Mouse (Mus musculus) forebrain, postnatal 0 days (tissue): ENCODE measurements around the gene Chchd1. TPM values are rescaled to one million over a fixed set of nuclear protein-coding genes. Genes with fewer than 3 reads are reported as not detected.

ENCODE experiments used
- ATAC-seq: fragments of 200-750 bp; cut with Nextera tagmentation; 2 replicates; pipeline ENCODE4 v1.8.0; 2017; ENCODE audit warnings: mild to moderate bottlenecking, moderate library complexity
- DNase-seq: peaks from one replicate; pipeline ENCODE4 v3.0.0-alpha.2; 2015
- H3K27ac ChIP-seq: fragments of 300-500 bp; sonication (generic); 2 replicates; pipeline ENCODE4 v1.5.1; 2014; ENCODE audit warnings: low read depth, mild to moderate bottlenecking, antibody characterized with exemption, low read length, moderate library complexity, mixed read lengths
- H3K27me3 ChIP-seq: fragments of 300-500 bp; sonication (generic); 2 replicates; pipeline ENCODE4 v1.6.1; 2014; ENCODE audit warnings: mild to moderate bottlenecking, low read length, mixed read lengths; ENCODE audit not compliant: insufficient read depth
- H3K36me3 ChIP-seq: fragments of 300-500 bp; sonication (generic); 2 replicates; pipeline ENCODE4 v1.6.1; 2014; ENCODE audit warnings: mild to moderate bottlenecking, moderate library complexity; ENCODE audit not compliant: insufficient read depth
- H3K4me1 ChIP-seq: fragments of 300-500 bp; sonication (generic); 2 replicates; pipeline ENCODE4 v1.6.1; 2014; ENCODE audit warnings: antibody characterized with exemption; ENCODE audit not compliant: insufficient read depth
- H3K4me2 ChIP-seq: fragments of 300-500 bp; sonication (generic); 2 replicates; pipeline ENCODE4 v1.6.1; 2014; ENCODE audit warnings: low read depth, mild to moderate bottlenecking, moderate library complexity
- H3K4me3 ChIP-seq: fragments of 300-500 bp; sonication (generic); 2 replicates; pipeline ENCODE4 v1.5.1; 2014; ENCODE audit warnings: low read depth, low read length, mixed read lengths
- H3K9ac ChIP-seq: fragments of 300-500 bp; sonication (generic); 2 replicates; pipeline ENCODE4 v1.6.1; 2014; ENCODE audit warnings: mild to moderate bottlenecking
- H3K9me3 ChIP-seq: fragments of 300-500 bp; sonication (generic); 2 replicates; pipeline ENCODE4 v1.6.1; 2016; ENCODE audit warnings: low read length
- CTCF ChIP-seq: sonication (generic); IDR thresholded peaks from 2 replicates; pipeline ENCODE4 v1.5.1; 2016; ENCODE audit warnings: antibody characterized with exemption, control low read depth, low read depth
- WGBS: fragments of 180-500 bp; shearing (Covaris S2); extraction: QIAGEN DNeasy Blood & Tissue Kit; methylation state at CpG from one replicate; pipeline ENCODE4 v1.1.7; 2014; 5-methylcytosine and 5-hydroxymethylcytosine counted together
- polyA plus RNA-seq: library from polyadenylated mRNA; unstranded; fragments of >200 nt; fragmentation: Nextera tagmentation; extraction: Ambion mirVana; gene quantifications from 2 replicates; pipeline ENCODE4 v1.2.1, GENCODE M21; 2015
- total RNA-seq: library from RNA; depleted of rRNA; stranded (reverse); fragments of >200 nt; gene quantifications from 2 replicates; pipeline ENCODE4 v1.2.3, GENCODE M21; 2014

Gene Chchd1
- total and polyA plus RNA-seq, 2 experiments from 2014 or later = 222 to 257 TPM

- no peak for ATAC-seq
- Histone ChIP-seq H3K27me3 (no peaks in the 10 kb centered on the region; the same call in 1 of the 2 replicates), H3K27ac (no peak within 1 kb of the TSS), H3K9ac (no peak within 1 kb of the TSS; the same call in 1 of the 2 replicates), H3K9me3 (no peaks in the 10 kb centered on the region), H3K4me1 (no peaks in the 10 kb centered on the region), H3K4me2 (no peak within 1 kb of the TSS), H3K36me3 (no peaks in the 10 kb centered on the region), H3K4me3 (no peak within 1 kb of the TSS)
- no peak for DNase-seq
- TF ChIP-seq CTCF = no peak
- WGBS = 82% methylated on average over 8 of the region's 8 CpGs
These were observed 34.5 kb upstream of the Chchd1 start, which contains the start of gene Synpo2l for GRCm38 (mm10) chr14:20668154-20668810. Gene Synpo2l (minus strand): TSS chr14:20668354.

DNA sequence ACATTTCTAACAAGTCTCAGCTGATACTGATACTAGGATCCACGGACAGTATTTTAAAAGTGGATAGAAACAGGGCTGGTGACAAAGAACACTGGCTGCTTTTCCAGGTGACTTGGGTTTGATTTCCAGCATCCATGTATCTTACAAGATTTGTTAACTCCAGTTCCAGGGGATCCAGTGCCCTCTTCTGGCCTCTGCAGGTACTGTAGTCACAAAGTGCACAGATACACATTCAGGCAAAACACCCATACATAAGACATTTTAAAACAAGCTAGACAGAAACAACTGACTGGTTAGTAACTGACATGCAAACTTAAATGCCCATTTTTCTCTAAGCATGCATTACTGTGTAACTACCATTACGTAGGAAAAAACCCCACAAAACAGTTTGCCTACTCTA is 29.8 kb upstream of the Chchd1 start:
- Histone ChIP-seq H3K9me3 (no peaks in the 10 kb centered on the region), H3K9ac (no peak overlapping the region), H3K4me3 (no peak overlapping the region), H3K4me1 (peaks cover 5% of the 10 kb centered on the region; the same call in 1 of the 2 replicates), H3K36me3 (peaks cover 12% of the 10 kb centered on the region; the same call in 1 of the 2 replicates), H3K27me3 (no peaks in the 10 kb centered on the region), H3K27ac (no peak overlapping the region), H3K4me2 (no peak overlapping the region)
- TF ChIP-seq CTCF = peak; percentile 62
- WGBS = 91% methylated on average over 2 of the region's 2 CpGs
- ATAC-seq (no peak), DNase-seq (peak; percentile 58)

DNA sequence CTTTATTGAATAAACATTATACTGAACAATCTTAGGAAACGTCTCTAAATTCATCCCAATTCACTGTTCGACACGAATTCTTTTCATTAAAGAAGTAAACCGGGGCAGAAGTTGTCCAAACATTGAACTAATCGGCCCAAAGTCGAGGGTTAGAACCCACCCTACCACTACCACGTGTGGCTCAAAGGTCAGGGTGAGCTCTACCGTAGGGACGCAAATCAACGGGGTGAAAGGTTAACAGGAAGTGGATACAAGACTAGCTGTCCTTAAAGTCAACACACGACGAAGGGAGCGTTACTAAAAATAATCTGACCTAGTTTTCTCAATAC is 29.1 kb upstream of the Chchd1 start:
- H3K9ac ChIP-seq = peak overlapping the region; percentile 33; the same call in 1 of the 2 replicates
- peaks cover 5% of the 10 kb centered on the region; the same call in 1 of the 2 replicates for H3K4me1 ChIP-seq
- DNase-seq (no peak), ATAC-seq (peak; percentile 56)
- no peaks in the 10 kb centered on the region for H3K9me3 ChIP-seq
- peak overlapping the region; percentile 37 for H3K27ac ChIP-seq
- H3K4me3 ChIP-seq = peak overlapping the region; percentile 94
- peaks cover 17% of the 10 kb centered on the region; the same call in 1 of the 2 replicates for H3K36me3 ChIP-seq
- no peaks in the 10 kb centered on the region for H3K27me3 ChIP-seq
- no peak for TF ChIP-seq CTCF
- 13% methylated on average over 13 of the region's 13 CpGs for WGBS
- peak overlapping the region; percentile 76 for H3K4me2 ChIP-seq

DNA sequence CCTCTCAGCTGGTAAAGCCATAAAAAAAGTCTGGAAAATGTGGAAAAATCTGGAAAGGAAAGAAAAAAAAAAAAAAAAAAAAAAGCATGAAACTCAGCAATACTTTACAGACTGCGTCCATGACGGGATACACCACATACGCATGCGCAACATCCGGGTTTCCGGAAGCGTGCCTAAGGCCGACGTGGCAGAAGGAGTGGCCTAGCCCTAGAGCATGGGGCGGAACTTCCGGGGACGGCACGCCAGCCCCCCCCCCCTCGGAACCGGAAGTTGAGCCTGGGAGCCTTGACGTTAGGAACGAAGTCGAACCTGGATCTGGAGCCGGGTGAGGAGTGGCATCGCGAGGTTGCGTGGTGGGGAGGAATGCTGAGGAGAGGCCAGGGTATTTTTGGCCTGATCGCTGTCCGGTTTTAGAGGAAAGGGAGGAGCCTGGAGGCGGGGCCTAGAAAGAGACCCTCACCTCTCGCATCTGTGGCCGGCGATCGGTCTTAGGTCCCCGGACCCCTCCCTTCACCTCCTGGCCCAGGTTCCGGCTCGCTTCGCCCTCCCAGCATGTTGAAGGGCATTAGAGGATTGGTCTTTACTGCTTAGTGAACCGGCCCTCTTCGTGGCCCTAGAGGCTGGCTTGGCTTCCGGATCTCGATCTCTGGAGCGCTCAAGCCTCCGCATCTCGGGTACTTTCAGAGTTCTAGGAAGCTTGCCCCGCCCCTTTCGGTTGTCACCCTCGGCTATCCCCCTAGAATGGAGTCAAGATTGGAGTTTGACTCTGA is 28.6 kb upstream of the Chchd1 start, which contains the start of gene Sec24c:
Sec24c (plus strand) TSS at position 245 of the 770 bp plus-strand sequence.
- H3K27me3 ChIP-seq = no peaks in the 10 kb centered on the region
- peak within 1 kb of the TSS; percentile 93 for H3K9ac ChIP-seq
- H3K27ac ChIP-seq = peak within 1 kb of the TSS; percentile 87
- peaks cover 19% of the 10 kb centered on the region; the same call in 1 of the 2 replicates for H3K36me3 ChIP-seq
- no peaks in the 10 kb centered on the region for H3K9me3 ChIP-seq
- DNase-seq (peak; percentile 100), ATAC-seq (peak; percentile 99)
- 2% methylated on average over 42 of the region's 43 CpGs for WGBS
- H3K4me3 ChIP-seq = peak within 1 kb of the TSS; percentile 94
- no peak for TF ChIP-seq CTCF
- H3K4me2 ChIP-seq = peak within 1 kb of the TSS; percentile 76
- peaks cover 5% of the 10 kb centered on the region; the same call in 1 of the 2 replicates for H3K4me1 ChIP-seq

DNA sequence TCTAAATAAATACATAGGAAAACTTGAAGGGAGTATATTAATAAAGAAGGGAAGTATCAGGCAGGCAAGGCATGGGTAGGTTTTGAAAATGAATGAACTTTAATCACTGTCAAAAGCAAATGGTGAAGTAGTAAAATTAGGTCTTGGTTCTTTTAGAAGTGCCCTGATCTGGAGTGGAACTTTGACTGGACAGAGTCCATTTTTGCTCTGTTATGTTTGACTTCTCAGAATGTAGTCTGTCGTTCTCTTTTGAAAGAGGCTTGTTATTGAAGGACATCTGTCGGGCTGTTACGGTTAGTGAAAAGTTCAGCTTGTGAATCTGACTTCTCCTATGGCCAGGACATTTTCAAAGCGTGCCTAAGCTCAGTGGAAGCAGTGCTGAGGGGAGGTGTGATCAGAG is 24.9 kb upstream of the Chchd1 start:
- ATAC-seq (no peak), DNase-seq (no peak)
- no peaks in the 10 kb centered on the region for H3K9me3 ChIP-seq
- peaks cover 5% of the 10 kb centered on the region; the same call in 1 of the 2 replicates for H3K4me1 ChIP-seq
- H3K27me3 ChIP-seq = no peaks in the 10 kb centered on the region
- H3K36me3 ChIP-seq = peaks cover 52% of the 10 kb centered on the region
- H3K9ac ChIP-seq = no peak overlapping the region
- TF ChIP-seq CTCF = no peak
- H3K4me3 ChIP-seq = no peak overlapping the region
- WGBS = 92% methylated on average over 4 of the region's 4 CpGs
- H3K4me2 ChIP-seq = no peak overlapping the region
- no peak overlapping the region for H3K27ac ChIP-seq

DNA sequence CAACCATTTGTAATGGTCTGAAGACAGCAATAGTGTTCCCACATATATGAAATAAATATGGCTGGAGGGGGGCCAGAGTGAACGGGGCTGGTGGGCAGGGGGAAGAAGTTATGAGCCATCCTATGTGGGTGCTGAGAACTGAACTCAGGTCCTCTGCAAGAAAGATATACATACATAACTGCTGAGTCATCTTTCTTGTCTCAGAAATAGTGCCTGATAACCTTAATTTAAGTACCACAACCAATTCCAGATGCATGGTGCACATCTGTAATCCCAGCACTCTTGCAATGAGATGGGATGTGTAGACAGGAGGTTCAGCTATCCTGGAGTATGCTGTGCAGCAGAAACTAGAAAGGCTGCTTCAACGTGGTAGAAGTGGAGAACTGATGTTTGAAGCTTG is 21.1 kb upstream of the Chchd1 start:
- no peak overlapping the region for H3K9ac ChIP-seq
- H3K27ac ChIP-seq = no peak overlapping the region
- WGBS = 90% methylated on average over 2 of the region's 2 CpGs
- H3K9me3 ChIP-seq = no peaks in the 10 kb centered on the region
- no peak overlapping the region for H3K4me3 ChIP-seq
- DNase-seq = no peak
- H3K27me3 ChIP-seq = no peaks in the 10 kb centered on the region
- no peak for ATAC-seq
- no peak overlapping the region for H3K4me2 ChIP-seq
- peaks cover 84% of the 10 kb centered on the region for H3K36me3 ChIP-seq
- no peaks in the 10 kb centered on the region for H3K4me1 ChIP-seq
- no peak for TF ChIP-seq CTCF

GRCm38 (mm10) chr14:20682498-20682897 is 20.3 kb upstream of the Chchd1 start:
- H3K4me1 ChIP-seq = no peaks in the 10 kb centered on the region
- no peak overlapping the region for H3K27ac ChIP-seq
- no peak for ATAC-seq
- H3K36me3 ChIP-seq = peaks cover 86% of the 10 kb centered on the region
- 78% methylated on average over 3 of the region's 3 CpGs for WGBS
- H3K27me3 ChIP-seq = no peaks in the 10 kb centered on the region
- no peak overlapping the region for H3K4me3 ChIP-seq
- TF ChIP-seq CTCF = no peak
- no peak overlapping the region for H3K4me2 ChIP-seq
- no peak overlapping the region for H3K9ac ChIP-seq
- DNase-seq = no peak
- no peaks in the 10 kb centered on the region for H3K9me3 ChIP-seq
